Mouse (Mus musculus): ENCODE measurements around the gene Ndufb2. TPM values are rescaled to one million over a fixed set of nuclear protein-coding genes. Genes with fewer than 3 reads are reported as not detected.

Gene Ndufb2
- polyA plus RNA-seq (2016; fragmentation: Nextera tagmentation; extraction: Ambion mirVana) = 290 and 296 TPM in 2 replicates

DNA sequence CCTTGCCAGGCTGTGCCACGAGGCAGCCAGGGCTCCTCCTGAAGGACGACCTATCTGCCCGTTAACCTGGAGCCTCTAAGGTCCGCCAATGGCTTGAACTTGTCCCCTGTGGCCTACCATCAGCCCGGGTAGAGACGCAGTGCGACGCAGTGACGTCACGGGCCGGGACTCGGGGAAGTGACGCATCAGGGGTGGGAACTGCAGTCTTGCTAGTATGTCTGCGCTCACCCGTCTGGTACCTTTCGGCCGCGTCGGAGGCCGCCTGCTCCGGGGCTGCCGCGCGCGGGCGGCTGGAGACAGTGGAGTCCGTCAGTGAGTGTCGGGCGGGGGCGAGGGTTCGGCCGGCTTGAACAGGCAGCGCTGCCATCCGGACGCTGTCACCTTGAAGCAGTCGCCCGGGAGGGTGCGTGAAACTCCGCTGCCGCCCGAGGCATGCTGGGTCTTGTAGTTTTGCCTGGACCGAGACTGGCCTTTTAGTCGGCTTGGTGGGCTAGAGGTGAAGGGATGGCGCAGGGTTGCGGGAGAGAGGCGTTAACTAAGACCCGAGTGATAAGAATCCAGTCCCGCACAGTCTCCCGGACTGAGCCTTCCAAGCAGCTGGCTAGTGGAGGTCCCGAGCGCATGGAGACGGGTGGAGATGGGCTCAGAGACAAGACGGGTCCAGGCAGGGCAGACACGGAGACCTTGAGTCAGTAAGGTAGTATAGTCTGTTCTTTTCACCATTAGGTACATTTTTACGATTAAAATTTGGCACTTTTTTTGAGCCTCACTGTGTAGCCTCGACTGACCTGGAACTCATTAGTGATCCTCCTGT is at the start of gene Ndufb2:
TSS of gene Ndufb2 (plus strand) at position 174 of the 814 bp plus-strand sequence.
- Histone ChIP-seq H3K27ac (peak within 1 kb of the TSS; percentile 94), H3K4me3 (peak within 1 kb of the TSS; percentile 86), H3K36me3 (peaks cover 29% of the 10 kb centered on the region), H3K9me3 (replicated peaks) (no peaks in the 10 kb centered on the region), H3K4me1 (peaks cover 13% of the 10 kb centered on the region), H3K27me3 (ENCODE audit: low read depth, poor library complexity, severe bottlenecking) (no peaks in the 10 kb centered on the region)
- under 1% methylated on average over 56 of the region's 56 CpGs for WGBS
- DNase-seq (ENCODE audit: low spot score) = peak; percentile 98

DNA sequence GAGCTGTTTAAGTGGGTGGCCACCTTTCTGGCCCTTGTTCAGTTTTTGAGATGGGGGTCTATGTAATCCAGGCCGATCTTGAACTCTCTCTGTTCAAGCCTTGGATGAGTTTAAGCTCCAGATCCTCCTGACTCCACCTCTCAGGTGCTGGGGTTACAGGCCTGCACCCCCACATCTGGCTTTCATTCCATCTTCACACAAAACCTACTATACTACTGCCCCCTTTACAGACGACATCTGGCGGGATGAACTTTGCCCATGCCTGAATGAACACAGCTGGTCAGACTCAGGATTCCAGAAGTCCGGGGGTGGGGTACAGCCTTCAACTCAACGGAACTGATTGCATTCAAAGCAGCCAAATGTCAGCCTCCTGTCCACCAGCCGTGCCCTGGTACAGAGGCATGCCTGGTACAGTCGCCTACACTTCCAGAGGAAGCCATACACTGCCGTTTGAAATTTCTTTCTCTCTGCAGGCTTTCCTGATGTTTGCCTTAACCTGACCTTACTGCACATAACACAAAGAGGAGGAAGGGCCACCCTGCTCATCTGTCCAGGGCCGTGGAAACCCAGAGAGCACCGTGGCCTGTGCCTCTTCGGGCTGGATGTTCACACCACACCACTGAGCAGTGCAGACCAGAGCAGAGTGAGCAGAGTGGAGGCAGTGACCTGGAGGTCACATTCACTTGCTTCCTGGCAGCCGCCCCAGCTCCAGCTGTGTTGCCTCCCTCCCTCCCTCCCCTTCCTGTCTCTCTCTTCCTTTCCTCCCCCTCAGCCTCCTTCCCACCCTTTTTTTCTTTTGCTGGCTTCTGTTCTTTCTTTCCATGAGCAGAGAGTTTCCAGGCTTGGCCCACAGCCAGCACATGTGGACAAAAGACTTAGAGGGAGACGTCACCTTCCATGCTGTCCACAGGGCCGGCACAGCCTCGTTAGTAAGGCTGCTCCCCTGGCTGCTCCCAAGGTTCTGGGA is 49.5 kb upstream of the Ndufb2 start:
- WGBS = 14% methylated on average over 15 of the region's 15 CpGs
- Histone ChIP-seq H3K36me3 (peaks cover 11% of the 10 kb centered on the region), H3K27ac (peak overlapping the region; percentile 90), H3K4me3 (peak overlapping the region; percentile 27), H3K4me1 (peaks cover 82% of the 10 kb centered on the region), H3K27me3 (ENCODE audit: low read depth, poor library complexity, severe bottlenecking) (no peaks in the 10 kb centered on the region), H3K9me3 (replicated peaks) (no peaks in the 10 kb centered on the region)
- peak; percentile 74 for DNase-seq (ENCODE audit: low spot score)

DNA sequence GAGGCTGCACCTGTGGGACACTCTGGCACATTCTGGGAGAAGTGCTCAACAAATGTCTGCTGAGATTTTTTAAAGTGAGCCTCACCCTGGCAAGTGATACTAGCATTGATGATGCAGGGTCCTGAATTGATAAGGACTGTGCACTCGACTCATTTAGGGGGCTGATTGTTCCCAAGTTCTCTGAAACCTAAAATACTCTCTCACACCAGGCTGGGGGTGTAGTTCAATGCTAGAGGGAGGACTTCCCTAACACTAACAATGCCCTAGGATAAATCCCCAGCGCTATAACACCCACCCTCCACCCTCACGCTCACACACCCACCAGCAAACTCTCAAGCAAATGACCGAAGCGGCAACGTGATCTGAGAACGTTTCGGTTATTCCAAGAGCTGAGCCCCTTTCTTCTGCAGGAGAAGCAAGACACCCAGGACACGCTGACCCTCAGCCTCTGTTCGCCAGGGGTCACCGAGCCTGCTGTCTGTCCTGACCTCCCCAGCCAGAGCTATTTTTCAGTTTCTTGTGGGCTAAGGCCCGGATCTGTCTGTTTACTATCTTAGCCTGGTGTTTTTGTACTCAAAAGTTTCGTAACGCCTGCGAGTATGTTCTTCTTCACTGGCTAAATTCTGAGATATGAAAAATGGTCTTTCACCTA is 48.5 kb upstream of the Ndufb2 start:
- H3K4me3 ChIP-seq = peak overlapping the region; percentile 27; the same call in 1 of the 2 replicates
- H3K4me1 ChIP-seq = peaks cover 75% of the 10 kb centered on the region
- H3K36me3 ChIP-seq = peaks cover 20% of the 10 kb centered on the region
- H3K9me3 ChIP-seq (replicated peaks) = no peaks in the 10 kb centered on the region
- peak overlapping the region; percentile 90 for H3K27ac ChIP-seq
- 46% methylated on average over 15 of the region's 15 CpGs for WGBS
- no peak for DNase-seq (ENCODE audit: low spot score)
- H3K27me3 ChIP-seq (ENCODE audit: low read depth, poor library complexity, severe bottlenecking) = no peaks in the 10 kb centered on the region

DNA sequence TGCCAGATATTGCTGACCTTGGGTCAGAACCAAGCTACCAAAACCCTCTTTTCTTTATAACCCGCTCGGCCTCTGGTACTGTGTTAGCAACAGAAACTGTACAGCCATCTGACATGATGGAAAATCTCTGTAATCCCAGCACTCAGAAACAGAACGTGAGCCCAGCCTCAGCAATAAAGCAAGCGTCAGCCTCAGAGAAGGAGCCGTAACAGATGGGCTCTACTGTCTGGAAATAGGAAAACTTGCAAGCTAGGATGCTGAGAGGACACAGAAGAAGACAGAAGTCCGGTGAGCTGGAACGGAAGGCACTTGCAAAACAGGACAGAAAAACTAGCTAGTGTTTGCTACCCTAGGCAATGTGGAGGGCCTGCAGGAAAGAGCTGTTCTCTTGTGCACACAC is 46.9 kb upstream of the Ndufb2 start:
- Histone ChIP-seq H3K4me3 (no peak overlapping the region), H3K27ac (peak overlapping the region; percentile 90), H3K27me3 (ENCODE audit: low read depth, poor library complexity, severe bottlenecking) (no peaks in the 10 kb centered on the region), H3K36me3 (peaks cover 25% of the 10 kb centered on the region), H3K4me1 (peaks cover 59% of the 10 kb centered on the region), H3K9me3 (replicated peaks) (no peaks in the 10 kb centered on the region)
- DNase-seq (ENCODE audit: low spot score) = no peak
- WGBS = 86% methylated on average over 7 of the region's 7 CpGs

DNA sequence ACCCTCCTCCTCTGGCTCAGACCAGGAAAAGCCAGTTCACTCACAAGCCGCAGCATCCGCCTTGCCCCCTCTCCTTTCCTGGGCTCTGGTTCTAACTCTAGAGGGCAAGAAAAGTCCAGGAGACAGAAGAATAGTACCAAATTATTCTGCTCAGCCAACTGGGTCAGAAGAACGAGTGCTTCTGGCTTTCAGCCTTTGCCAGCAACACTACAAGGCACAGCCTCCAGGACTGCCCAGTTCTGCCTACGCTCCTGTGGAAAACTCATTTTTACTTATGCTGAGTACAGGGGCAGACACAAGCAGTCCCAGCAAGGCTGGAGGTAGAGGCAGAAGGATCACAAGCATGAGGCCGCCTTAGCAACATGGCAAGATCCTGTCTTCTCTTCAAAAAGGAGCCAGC is 44.3 kb upstream of the Ndufb2 start:
- Histone ChIP-seq H3K27me3 (ENCODE audit: low read depth, poor library complexity, severe bottlenecking) (no peaks in the 10 kb centered on the region), H3K4me1 (peaks cover 47% of the 10 kb centered on the region), H3K36me3 (peaks cover 47% of the 10 kb centered on the region), H3K27ac (no peak overlapping the region; the same call in 1 of the 2 replicates), H3K4me3 (no peak overlapping the region), H3K9me3 (replicated peaks) (no peaks in the 10 kb centered on the region; the same call in 1 of the 2 replicates)
- DNase-seq (ENCODE audit: low spot score) = no peak
- 79% methylated on average over 5 of the region's 5 CpGs for WGBS

DNA sequence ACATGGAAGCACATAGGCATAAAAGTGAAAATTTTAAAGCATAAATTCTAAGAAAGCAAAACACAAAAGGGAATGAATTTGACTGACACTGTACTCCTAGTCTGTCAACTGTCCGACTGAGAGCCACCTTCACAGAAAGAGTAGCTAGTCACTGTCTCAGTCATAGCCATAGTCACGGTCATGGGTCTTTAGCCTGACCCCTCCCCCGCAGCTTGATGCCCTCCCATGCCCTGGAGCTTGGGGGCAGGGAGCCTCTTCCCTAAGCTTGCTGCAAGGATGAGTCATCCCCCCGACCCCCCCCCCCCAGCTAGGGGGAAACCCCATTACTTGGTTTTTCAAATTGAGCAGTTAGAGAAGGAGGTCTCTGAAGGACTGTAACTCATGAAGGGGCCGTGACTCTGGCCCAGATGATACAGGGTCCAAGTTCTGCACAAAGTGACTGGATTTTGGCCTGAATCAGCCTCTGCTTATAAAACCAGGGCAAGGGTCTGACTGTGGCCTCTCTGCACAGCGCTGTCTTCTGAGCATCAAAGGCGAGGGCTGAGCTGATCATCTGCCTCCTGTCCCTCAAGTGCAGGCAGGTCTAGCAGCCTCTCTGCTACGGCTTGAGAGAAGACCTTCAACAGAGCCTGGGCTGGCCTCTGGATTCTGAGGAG is 40.3 kb upstream of the Ndufb2 start:
- Histone ChIP-seq H3K36me3 (peaks cover 66% of the 10 kb centered on the region), H3K9me3 (replicated peaks) (no peaks in the 10 kb centered on the region; the same call in 1 of the 2 replicates), H3K27ac (0 out of 2 replicates have a peak overlapping the region, but pooled peaks have one; percentile 3), H3K4me1 (peaks cover 37% of the 10 kb centered on the region), H3K27me3 (ENCODE audit: low read depth, poor library complexity, severe bottlenecking) (no peaks in the 10 kb centered on the region), H3K4me3 (no peak overlapping the region)
- WGBS = 71% methylated on average over 8 of the region's 8 CpGs
- no peak for DNase-seq (ENCODE audit: low spot score)

DNA sequence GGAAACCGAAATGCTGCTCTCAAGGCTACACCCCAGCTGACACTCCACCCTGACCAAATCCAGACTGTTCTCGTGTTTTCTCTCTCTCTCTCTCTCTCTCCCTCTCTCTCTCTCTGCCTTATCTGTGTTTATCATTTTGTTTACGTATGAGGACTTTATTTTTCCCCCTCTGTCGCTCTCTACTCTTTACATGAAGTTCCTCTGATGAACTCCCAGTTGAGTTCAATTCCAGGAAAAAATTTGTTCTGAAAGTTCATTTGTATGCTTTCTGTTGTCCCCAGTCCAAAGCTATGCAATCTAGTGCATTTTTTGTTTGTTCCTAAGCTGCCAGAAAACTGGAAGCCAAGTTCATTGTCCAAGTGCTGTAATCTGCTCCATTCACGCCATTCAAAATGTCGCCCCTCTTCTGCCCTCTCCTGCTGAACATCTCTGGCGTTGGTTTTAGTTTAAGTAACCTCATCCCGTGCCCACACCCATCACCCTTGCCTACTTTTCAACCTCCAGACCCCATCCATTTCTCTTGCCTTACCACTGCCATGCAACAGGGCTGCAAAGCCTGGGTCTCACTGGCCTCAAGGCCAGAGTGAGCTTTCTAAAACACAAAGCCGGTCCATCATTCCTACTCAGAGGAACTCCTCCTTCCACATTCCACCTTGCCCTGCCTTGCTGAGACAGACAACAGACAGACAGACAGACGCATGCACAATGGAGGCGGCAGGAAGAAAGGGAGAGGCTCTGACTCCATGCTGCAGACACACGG is 37.3 kb upstream of the Ndufb2 start:
- Histone ChIP-seq H3K27me3 (ENCODE audit: low read depth, poor library complexity, severe bottlenecking) (no peaks in the 10 kb centered on the region), H3K27ac (no peak overlapping the region), H3K9me3 (replicated peaks) (no peaks in the 10 kb centered on the region; the same call in 1 of the 2 replicates), H3K4me1 (peaks cover 52% of the 10 kb centered on the region), H3K4me3 (0 out of 2 replicates have a peak overlapping the region, but pooled peaks have one; percentile 16), H3K36me3 (peaks cover 44% of the 10 kb centered on the region)
- DNase-seq (ENCODE audit: low spot score) = no peak
- 83% methylated on average over 12 of the region's 12 CpGs for WGBS

DNA sequence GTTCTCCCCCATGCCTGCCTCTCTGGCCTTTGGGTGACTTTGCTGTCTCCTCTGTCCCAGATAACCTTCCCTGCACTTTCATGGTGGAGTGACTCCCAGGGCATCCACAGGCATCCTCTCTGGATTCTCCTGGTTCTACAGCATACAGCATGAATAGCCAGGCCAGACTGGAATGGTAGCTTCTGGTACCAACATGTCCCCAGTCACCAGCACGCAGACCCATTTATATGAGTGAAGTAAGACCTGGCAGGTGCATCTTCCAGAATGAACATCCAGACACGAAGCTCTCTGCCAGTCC is 36.8 kb upstream of the Ndufb2 start:
- H3K4me1 ChIP-seq = peaks cover 52% of the 10 kb centered on the region
- DNase-seq (ENCODE audit: low spot score) = no peak
- H3K27me3 ChIP-seq (ENCODE audit: low read depth, poor library complexity, severe bottlenecking) = no peaks in the 10 kb centered on the region
- WGBS = 84% methylated on average over 2 of the region's 2 CpGs
- 0 out of 2 replicates have a peak overlapping the region, but pooled peaks have one; percentile 16 for H3K4me3 ChIP-seq
- H3K9me3 ChIP-seq (replicated peaks) = no peaks in the 10 kb centered on the region; the same call in 1 of the 2 replicates
- H3K27ac ChIP-seq = no peak overlapping the region
- peaks cover 43% of the 10 kb centered on the region for H3K36me3 ChIP-seq

DNA sequence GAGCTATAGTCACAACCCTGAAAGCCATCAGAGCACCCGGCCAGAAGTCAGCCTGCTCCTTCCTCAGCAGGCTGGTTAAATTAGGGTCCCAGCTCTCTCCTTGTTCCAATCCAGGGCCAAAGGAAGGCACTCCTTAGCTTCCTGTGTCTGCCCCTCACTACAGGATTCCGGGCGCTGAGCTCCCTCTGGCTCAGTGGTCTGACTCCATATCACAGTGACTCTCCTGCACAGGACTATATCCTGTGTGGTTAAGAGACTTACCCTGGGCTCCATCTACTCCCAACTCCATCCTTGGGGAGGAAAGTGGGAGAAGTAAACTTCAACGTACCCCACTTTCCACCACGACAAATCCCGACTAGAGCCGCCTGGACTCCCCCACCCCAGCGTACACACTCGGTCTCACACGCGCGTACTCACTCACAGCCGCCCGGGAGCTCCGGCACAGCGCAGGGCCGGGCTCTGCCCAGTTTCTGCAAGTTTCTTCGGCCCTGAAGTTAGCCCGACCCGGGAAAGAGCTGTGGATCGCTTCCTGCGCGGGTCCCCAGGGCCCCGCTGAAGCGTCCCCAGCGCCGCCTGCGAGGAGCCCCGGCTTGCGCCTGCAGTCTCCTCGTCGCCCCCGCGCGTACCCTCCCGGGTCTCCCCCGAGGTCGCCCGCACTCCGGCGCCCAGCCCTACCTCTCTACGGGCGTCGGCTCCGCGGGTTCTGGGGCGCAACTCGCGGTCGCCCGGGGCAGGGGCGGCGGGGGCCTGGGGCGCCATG is 35.3 kb upstream of the Ndufb2 start:
- WGBS = under 1% methylated on average over 54 of the region's 54 CpGs
- Histone ChIP-seq H3K4me3 (peak overlapping the region; percentile 90), H3K4me1 (peaks cover 50% of the 10 kb centered on the region)

DNA sequence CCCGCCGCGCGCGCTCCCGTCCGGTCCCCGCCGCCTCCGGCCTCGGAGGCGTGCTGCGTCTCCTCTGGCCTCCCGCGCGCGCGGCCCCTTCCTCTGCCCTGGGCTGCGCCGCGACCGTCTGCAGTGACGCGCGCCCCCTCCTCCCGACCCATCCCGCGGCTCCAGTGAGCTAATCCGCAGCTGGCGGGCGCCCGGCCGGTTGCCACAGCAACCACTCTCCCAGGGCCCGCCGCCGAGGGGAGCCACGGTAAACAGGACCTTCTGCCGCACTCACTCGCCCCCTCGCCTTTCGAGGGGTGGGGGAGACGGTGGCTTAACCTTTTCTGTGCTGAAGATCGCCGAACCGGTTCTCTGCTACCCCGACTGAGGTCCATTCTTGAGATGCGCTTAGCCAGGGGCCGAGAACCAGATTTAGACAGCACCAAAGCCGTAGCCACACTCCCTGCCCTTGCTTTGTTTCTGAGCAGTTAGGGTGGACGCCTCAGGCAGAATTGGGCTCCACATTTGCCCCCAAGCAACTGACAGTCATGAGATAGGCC is 34.6 kb upstream of the Ndufb2 start, which contains the start of gene Dennd2a:
TSS of gene Dennd2a (minus strand) at position 145 of the 539 bp plus-strand sequence.
- Histone ChIP-seq H3K36me3 (peaks cover 23% of the 10 kb centered on the region), H3K27me3 (ENCODE audit: low read depth, poor library complexity, severe bottlenecking) (no peaks in the 10 kb centered on the region), H3K4me3 (peak within 1 kb of the TSS; percentile 90), H3K9me3 (replicated peaks) (no peaks in the 10 kb centered on the region), H3K4me1 (peaks cover 45% of the 10 kb centered on the region), H3K27ac (peak within 1 kb of the TSS; percentile 99)
- 1% methylated on average over 50 of the region's 50 CpGs for WGBS
- peak; percentile 95 for DNase-seq (ENCODE audit: low spot score)

More for the DNA sequence above, 35.3 kb upstream of the Ndufb2 start:
- H3K36me3 ChIP-seq = peaks cover 28% of the 10 kb centered on the region
- H3K27me3 ChIP-seq (ENCODE audit: low read depth, poor library complexity, severe bottlenecking) = no peaks in the 10 kb centered on the region
- H3K27ac ChIP-seq = peak overlapping the region; percentile 99
- no peaks in the 10 kb centered on the region for H3K9me3 ChIP-seq (replicated peaks)
- DNase-seq (ENCODE audit: low spot score) = peak; percentile 74
